Mouse (Mus musculus) layer of hippocampus, adult 2 months (tissue): ENCODE data around the gene Syk. TPM values are rescaled to one million over a fixed set of nuclear protein-coding genes. Genes with fewer than 3 reads are reported as not detected.

ENCODE experiments used
- DNase-seq, 2 experiments: peaks; one replicate each; pipeline ENCODE4 v3.0.0; 2022; ENCODE audit warnings: low spot score in 2 of 2
- H3K27ac ChIP-seq: fragments of 200-600 bp; 2 replicates; pipeline ENCODE4 v1.8.1; 2022
- H3K4me3 ChIP-seq: fragments of 200-600 bp; 2 replicates; pipeline ENCODE4 v1.8.1; 2022; ENCODE audit warnings: mild to moderate bottlenecking
- CTCF ChIP-seq: fragments of 200-600 bp; conservative IDR thresholded peaks from 2 replicates; pipeline ENCODE4 v1.8.1; 2022; ENCODE audit warnings: antibody characterized with exemption, mild to moderate bottlenecking, moderate library complexity
- total RNA-seq, 2 experiments: library from RNA; stranded (reverse); gene quantifications; 2 replicates each; pipeline ENCODE4 v1.2.3; 2021

Gene Syk
- total RNA-seq, 2 experiments from 2014 or later = 3.1 TPM

DNA sequence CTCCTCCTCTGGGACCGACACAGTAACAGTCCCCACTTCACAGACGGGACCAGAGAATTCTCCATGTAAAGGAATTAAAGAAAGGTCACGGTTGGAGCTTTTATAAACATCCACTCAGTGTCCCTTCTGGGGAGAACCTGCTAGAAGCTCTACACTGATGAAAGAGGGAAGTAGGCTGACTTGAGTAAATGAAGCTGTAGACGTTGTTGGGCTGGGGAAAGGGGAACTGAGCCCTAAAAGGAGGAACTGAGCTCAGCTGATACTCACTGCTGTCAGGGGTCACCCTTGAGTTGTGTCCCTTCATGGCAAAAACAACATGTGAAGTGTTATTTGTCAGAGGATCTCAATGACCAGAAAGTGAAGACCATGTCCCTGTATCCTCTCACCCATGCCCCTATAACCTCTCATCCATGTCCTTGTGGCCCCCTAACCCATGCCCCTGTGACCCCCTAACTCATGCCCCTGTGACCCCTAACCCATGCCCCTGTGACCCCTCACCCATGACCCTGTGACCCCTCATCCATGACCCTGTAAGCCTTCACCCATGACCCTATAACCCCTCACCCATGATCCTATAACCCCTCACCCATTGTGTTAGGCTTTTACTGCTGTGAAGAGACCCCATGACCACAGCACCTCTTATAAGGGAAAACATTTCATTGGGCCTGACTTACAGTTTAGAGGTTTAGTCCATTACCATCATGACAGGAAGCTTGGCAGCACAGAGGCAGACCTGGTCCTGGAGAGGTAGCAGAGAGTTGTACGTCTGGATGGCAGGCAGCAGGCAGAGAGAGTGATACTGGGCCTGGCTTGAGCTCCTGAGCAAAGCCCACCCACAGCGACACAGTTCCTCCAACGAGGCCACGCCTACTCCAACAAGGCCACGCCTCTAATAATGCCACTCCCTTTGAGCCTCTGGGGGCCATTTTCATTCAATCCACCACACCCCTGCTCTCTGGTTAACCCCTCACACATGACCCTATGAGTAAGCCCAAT lies 10.2 kb upstream of the Syk start:
- no peak overlapping the region for H3K4me3 ChIP-seq
- no peak overlapping the region for H3K27ac ChIP-seq
- DNase-seq = no peak
- TF ChIP-seq CTCF = no peak

DNA sequence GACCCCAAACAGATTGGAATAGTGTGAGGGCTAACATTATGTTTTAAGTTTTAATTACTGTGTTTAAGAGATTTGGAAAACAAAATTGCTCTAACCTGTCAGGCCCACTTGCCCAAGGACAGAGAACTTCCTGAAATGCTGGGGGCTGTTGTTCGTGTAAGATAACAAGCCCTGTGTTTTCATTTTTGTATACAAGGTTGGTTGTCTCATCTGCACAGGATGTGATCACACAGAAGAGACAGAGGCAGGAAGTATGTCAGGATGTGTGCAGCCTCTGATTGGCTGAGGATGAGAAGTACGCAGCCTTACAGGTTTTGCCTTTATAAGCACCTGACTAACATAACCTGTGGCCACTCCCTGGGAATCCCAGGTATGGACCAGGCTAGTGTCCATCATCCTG lies 8.7 kb upstream of the Syk start:
- no peak for DNase-seq
- no peak overlapping the region for H3K4me3 ChIP-seq
- H3K27ac ChIP-seq = no peak overlapping the region
- no peak for TF ChIP-seq CTCF

DNA sequence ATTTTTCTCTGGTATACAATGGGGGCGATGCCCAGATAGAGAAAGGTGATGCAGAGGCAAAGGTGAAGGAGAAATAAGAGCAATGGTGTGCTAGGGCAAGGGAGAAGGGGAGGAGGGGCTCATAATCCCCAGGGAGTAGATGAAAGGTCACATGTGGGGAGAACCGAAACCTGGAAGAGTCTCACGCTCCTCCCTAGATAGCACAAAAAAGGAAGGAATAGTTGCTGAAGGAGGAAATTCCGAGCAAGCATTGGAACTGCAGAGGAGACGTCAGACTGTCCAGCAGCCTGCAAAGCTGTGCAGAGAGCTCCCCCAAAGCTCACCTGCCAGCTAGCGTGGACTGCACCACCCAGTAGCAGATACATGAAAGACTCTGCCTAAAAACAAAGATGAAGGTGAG lies 7.5 kb upstream of the Syk start:
- no peak for DNase-seq
- H3K4me3 ChIP-seq = no peak overlapping the region
- no peak for TF ChIP-seq CTCF
- H3K27ac ChIP-seq = no peak overlapping the region

DNA sequence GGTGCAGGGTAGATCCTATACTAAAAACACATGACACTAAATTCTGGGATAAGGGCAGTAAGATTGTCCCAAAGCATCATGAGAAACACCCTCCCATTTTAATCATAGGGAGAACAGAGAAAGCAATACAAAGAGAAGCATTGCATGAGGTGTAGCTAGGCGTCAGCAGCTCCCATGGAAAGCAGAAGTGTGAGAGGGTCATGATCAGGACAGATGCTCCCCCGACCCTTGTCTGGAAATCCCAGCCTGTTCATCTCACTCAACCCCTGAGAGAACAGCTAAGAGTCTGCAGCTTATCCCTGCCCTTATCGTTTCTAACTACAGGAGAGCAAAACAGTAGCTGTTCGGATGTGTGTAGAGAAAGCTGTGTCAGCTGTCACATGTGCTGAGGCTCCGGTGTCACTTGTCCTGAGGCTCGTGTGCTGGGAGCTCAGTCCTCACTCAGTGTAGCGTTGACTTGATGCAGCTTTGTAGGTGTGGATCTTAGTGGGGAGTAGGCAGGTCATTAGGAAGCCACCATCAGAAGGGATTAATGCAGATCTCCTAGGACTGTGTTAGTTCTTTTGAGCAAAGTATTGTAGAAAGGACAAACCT lies 6.9 kb upstream of the Syk start:
- no peak for DNase-seq
- no peak for TF ChIP-seq CTCF
- H3K4me3 ChIP-seq = no peak overlapping the region
- H3K27ac ChIP-seq = no peak overlapping the region

DNA sequence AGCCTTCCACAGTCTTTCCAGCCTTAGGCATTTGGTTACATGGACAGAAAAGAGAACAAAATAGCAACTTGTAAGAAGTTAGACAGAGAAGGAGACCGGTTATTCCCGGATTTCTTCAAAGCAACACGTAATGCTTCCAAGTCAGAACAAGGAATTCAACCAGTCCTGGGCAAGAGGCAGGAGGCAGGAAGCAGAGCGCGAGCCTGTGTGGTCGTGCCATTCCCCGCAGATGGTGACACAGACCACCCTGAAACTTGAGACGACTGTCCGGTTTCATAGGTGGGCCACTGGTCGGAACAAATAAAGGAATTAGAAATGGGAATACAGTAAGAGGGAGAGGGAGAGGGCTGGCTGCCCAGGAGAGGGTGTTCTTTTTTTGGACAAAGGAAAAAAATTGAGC lies 6.1 kb upstream of the Syk start:
- no peak for TF ChIP-seq CTCF
- no peak overlapping the region for H3K4me3 ChIP-seq
- no peak overlapping the region for H3K27ac ChIP-seq
- DNase-seq = no peak

DNA sequence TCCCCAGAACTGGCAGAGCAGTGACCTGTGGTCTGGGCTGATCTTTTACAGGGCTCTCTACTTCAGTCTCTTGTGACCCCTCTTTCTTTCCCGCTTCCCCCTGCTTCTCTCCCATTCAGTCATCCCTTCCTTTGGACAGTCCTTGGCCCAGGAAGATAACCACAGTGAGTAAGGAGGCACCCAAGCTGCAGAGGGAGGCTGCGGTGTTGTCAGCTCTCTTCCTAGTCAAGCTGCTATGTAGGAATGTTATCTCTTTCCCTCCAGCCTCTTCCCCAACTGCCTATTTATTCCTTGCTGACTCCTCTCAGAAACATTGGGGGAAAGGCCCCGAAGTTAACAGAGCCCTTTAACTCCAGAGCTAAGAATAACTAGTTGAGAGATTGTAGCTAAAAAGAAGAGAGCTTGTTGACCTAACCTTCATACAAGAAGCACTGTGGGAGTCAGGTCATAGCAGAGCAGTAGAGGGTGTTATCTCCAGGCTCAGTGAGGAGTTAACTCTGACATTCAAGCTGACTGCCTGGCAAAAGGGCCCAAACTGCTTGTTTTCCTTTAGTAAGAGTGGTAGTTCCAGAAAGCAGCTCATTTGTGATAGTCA lies 5.5 kb upstream of the Syk start:
- no peak for TF ChIP-seq CTCF
- Histone ChIP-seq H3K27ac (no peak overlapping the region), H3K4me3 (no peak overlapping the region)
- no peak for DNase-seq

DNA sequence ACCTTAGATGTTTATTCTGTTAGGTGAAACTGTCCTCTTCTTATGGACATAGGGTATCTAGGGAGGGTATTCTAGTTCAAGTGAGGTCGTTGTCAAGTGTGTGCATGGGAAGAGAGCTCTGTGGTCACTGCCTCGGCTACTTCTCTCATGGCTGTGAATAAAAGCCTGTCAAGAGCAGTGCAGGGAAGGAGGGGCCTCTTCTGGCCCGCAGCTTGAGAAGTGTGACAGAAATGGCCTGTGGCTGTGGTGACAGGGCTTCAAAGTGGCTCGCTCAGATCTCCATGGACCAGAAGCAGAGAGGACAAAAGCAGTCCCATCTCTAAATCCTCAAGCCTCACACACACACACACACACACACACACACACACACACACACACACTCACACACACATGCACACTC lies 5.0 kb upstream of the Syk start:
- Histone ChIP-seq H3K4me3 (no peak overlapping the region), H3K27ac (no peak overlapping the region)
- no peak for DNase-seq
- TF ChIP-seq CTCF = no peak

DNA sequence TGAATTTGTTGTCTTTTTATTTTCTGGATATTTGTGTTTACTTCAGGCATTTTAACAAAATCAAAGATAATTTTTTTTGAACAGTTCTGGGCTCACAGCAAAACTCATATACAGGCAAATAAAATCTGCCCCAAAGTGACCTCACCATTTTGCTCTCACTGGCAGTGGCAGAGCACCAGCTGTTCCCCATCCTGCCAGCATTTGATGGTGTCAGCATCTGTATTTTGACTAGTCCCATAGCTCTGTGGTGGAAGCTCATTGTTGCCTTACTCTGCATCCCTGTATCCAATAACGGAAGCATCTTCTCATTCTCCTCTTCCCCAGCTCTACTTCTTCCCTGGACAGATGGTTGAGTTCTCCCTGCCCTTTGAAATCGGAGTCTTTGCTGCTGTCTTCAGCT lies 4.2 kb upstream of the Syk start:
- no peak overlapping the region for H3K27ac ChIP-seq
- H3K4me3 ChIP-seq = no peak overlapping the region
- no peak for DNase-seq
- TF ChIP-seq CTCF = no peak

DNA sequence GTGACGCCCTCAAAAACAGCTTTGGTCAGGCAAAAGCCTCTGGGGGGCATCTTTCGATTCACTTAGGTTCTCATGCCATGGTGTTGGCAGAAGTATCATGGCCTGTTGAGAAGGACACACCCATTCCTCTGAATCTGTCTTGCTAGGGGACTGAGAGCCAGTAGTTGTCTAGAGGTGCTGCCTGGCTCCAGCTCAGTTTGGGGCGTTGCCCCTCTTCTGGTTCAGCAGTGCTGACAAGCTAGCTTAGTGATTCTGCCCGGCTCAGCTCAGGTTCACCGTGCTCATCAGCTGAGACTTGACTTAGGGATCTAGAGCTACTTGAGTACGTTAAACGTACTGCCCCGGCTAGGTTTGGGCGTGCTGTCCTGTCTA lies 481 bp upstream of the Syk start:
- H3K4me3 ChIP-seq = peak overlapping the region; percentile 61; the same call in 1 of the 2 replicates

DNA sequence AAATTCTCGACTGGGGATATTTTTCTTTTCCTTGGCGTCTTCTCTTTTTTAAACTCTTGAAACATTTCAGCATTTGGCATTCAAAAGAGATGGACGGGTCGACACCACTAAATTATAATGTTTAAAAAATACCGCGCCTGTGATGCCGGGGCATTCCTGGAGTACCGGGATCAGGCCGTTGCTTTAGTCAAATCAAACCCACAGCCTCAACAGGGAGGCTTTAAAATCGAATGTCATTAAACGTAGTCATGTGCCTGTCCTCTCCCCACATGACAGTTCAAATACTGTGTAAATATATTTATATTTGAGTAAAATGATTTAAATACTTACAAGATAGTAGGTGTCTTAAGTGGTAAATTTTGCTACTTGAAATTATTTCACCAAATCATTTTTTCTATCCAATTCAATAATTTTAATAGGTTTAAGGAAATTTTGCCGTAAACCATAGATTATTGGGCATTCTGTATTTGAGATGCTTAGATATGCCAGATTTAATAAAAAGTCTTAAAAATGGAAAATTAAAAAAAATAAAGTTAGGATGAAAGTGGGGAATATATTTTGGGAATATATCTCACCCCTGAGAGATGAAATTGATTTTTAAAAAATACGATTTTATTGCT lies 1.1 kb downstream of the Syk start:
- DNase-seq = no peak
- no peak for TF ChIP-seq CTCF
- H3K4me3 ChIP-seq = no peak overlapping the region; the same call in 1 of the 2 replicates
- H3K27ac ChIP-seq = no peak overlapping the region

More for the DNA sequence above, 481 bp upstream of the Syk start:
- no peak overlapping the region for H3K27ac ChIP-seq
- no peak for TF ChIP-seq CTCF
- no peak for DNase-seq

DNA sequence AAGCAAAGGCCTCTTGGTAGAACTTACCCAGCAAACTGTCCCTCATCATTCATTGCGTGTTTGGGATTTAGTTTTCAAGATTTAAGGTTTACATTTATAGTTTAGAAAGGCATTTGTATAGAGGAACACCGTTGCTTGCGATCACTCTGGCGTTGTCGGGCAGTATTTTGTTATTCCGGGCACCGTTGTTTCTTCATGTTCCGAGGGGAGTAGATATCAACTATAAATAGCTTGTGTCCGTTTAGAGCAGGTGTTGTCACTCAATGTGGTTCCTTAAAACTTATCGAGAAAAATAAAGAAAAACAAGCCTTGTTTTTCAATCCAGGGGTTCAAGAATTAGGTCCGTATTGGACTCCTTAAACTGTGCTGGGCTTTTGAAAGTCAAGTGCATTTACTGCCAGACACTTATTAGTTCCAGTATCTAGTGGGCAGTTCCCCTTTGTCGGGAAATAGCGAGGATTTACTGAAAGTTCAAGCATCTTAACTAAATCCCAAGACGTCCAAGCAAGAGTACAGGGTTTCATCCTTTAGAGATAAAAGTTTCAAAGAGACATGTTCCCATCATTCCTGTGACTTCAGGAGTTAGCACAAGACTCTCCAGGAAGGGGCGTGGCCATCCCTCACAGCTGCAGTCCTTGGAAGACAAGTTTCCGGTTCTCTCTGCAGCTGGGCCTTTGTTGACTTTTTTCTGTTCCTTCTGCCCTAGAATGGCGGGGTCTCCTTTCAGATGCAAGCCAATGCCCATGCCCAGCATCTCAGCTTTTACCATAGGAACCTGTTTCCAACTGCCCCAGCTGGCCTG lies 1.9 kb downstream of the Syk start:
- no peak overlapping the region for H3K4me3 ChIP-seq
- H3K27ac ChIP-seq = no peak overlapping the region
- no peak for DNase-seq
- TF ChIP-seq CTCF = no peak

DNA sequence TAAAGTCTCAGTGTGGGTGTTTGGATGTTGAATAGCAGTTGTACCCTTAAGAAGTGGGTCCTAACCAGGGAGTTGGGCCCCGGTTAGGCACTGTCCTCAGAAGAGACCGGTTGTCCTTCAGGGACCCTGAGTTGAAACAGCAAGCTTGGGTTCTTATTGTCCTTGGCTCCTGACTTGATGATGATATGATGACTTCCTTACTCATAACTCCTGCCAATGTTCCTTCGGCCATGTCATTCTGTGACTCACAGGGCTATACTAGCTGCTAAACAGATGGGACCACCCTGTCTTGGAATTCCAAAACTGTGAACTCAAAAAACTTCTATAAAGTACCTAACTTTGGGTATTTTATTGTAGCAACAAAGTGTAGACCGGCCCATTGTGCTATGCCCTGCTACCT lies 4.8 kb downstream of the Syk start:
- no peak for DNase-seq
- Histone ChIP-seq H3K27ac (no peak overlapping the region), H3K4me3 (no peak overlapping the region)
- TF ChIP-seq CTCF = no peak
